Mouse (Mus musculus): ENCODE data around the gene Rgcc. TPM values are rescaled to one million over a fixed set of nuclear protein-coding genes. Genes with fewer than 3 reads are reported as not detected.

Rgcc gene
- polyA plus RNA-seq, 1 experiment from 2014 or later = 44.4 TPM

DNA sequence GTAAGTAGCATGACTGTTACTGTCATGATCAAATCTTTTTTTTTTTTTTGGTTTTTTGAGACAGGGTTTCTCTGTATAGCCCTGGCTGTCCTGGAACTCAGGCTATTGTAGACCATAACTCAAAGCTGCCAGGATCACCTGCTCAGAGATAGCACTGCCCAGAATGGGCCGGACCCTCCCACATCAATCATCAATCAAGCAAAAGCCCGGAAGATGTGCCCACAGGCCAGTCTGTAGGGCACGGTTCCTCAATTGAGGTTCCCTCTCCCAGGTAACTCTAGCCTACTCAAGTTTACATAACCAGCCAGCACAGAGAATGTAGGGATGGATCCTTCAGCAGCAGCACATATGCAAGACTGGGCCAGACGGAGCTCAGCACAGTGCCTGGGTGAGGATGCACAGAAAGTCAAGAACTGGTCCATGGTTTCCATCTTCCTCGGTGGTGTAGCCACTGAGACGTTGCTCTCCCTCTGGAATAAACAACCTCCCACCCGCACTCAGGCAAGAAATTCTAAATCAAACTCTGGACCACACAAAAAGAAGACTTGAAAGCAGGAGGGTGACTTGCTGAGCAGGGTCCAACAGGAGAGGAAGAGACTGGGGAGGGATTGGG lies 14.1 kb downstream of the Rgcc start:
- Histone ChIP-seq H3K27me3 (replicated peaks) (no peaks in the 10 kb centered on the region), H3K4me1 (replicated peaks) (0 out of 2 replicates have a peak, but pooled peaks cover 3% of the 10 kb centered on the region), H3K9ac (no peak overlapping the region), H3K4me2 (replicated peaks) (no peak overlapping the region), H3K36me3 (no peaks in the 10 kb centered on the region), H3K4me3 (replicated peaks) (no peak overlapping the region), H3K27ac (no peak overlapping the region), H3K9me3 (no peaks in the 10 kb centered on the region)
- 77% methylated on average over 7 of the region's 7 CpGs for WGBS
- no peak for ATAC-seq

GRCm38 (mm10) chr14:79285549-79285948 lies 15.9 kb downstream of the Rgcc start:
- Histone ChIP-seq H3K9me3 (no peaks in the 10 kb centered on the region), H3K27me3 (replicated peaks) (no peaks in the 10 kb centered on the region), H3K27ac (no peak overlapping the region), H3K4me3 (replicated peaks) (no peak overlapping the region), H3K4me2 (replicated peaks) (no peak overlapping the region), H3K36me3 (no peaks in the 10 kb centered on the region), H3K4me1 (replicated peaks) (0 out of 2 replicates have a peak, but pooled peaks cover 3% of the 10 kb centered on the region), H3K9ac (no peak overlapping the region)
- WGBS = 90% methylated on average over 5 of the region's 5 CpGs
- no peak for ATAC-seq

GRCm38 (mm10) chr14:79284616-79285015 lies 16.8 kb downstream of the Rgcc start:
- H3K4me3 ChIP-seq (replicated peaks) = no peak overlapping the region
- WGBS = 85% methylated on average over 4 of the region's 4 CpGs
- no peaks in the 10 kb centered on the region for H3K36me3 ChIP-seq
- H3K4me2 ChIP-seq (replicated peaks) = no peak overlapping the region
- no peak overlapping the region for H3K27ac ChIP-seq
- no peaks in the 10 kb centered on the region for H3K9me3 ChIP-seq
- H3K9ac ChIP-seq = no peak overlapping the region
- H3K27me3 ChIP-seq (replicated peaks) = no peaks in the 10 kb centered on the region
- H3K4me1 ChIP-seq (replicated peaks) = no peaks in the 10 kb centered on the region
- ATAC-seq = no peak

GRCm38 (mm10) chr14:79283952-79284351 lies 17.5 kb downstream of the Rgcc start:
- no peaks in the 10 kb centered on the region for H3K4me1 ChIP-seq (replicated peaks)
- H3K27me3 ChIP-seq (replicated peaks) = no peaks in the 10 kb centered on the region
- no peaks in the 10 kb centered on the region for H3K36me3 ChIP-seq
- no peak overlapping the region for H3K4me2 ChIP-seq (replicated peaks)
- WGBS = 94% methylated on average over 7 of the region's 7 CpGs
- no peak overlapping the region for H3K4me3 ChIP-seq (replicated peaks)
- ATAC-seq = no peak
- H3K9ac ChIP-seq = no peak overlapping the region
- H3K9me3 ChIP-seq = no peaks in the 10 kb centered on the region
- no peak overlapping the region for H3K27ac ChIP-seq

GRCm38 (mm10) chr14:79281894-79282553 lies 19.4 kb downstream of the Rgcc start:
- Histone ChIP-seq H3K27me3 (replicated peaks) (no peaks in the 10 kb centered on the region), H3K36me3 (no peaks in the 10 kb centered on the region), H3K4me2 (replicated peaks) (no peak overlapping the region), H3K4me1 (replicated peaks) (no peaks in the 10 kb centered on the region), H3K9ac (no peak overlapping the region), H3K27ac (no peak overlapping the region), H3K9me3 (no peaks in the 10 kb centered on the region), H3K4me3 (replicated peaks) (no peak overlapping the region)
- no peak for ATAC-seq
- WGBS = 88% methylated on average over 9 of the region's 9 CpGs

GRCm38 (mm10) chr14:79280456-79280855 lies 21.0 kb downstream of the Rgcc start:
- 87% methylated on average over 9 of the region's 9 CpGs for WGBS
- H3K27me3 ChIP-seq (replicated peaks) = no peaks in the 10 kb centered on the region
- H3K9ac ChIP-seq = no peak overlapping the region
- H3K4me1 ChIP-seq (replicated peaks) = no peaks in the 10 kb centered on the region
- no peak overlapping the region for H3K4me3 ChIP-seq (replicated peaks)
- no peaks in the 10 kb centered on the region for H3K36me3 ChIP-seq
- no peak overlapping the region for H3K27ac ChIP-seq
- ATAC-seq = no peak
- no peak overlapping the region for H3K4me2 ChIP-seq (replicated peaks)
- no peaks in the 10 kb centered on the region for H3K9me3 ChIP-seq

DNA sequence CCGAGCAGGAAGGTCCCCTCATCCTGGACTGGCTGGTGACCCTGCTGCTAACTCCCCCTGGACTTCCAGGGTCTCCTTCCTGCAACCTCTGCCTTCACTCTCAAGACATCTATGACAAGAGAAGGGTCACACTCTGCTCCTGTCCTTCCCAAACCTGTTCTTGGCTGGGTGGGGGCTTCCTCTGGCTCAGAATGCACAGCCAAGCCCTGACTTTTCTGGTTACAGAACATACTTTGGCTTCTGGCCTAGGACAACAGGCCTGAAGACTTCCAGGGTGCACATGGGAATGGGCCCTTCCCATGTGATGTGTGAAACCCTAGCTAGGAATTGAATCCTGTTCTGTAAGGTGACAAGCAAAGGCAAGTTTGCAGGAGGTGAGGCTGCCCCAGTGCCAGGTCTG lies 22.0 kb downstream of the Rgcc start:
- Histone ChIP-seq H3K27me3 (replicated peaks) (no peaks in the 10 kb centered on the region), H3K4me1 (replicated peaks) (no peaks in the 10 kb centered on the region), H3K9me3 (no peaks in the 10 kb centered on the region), H3K36me3 (no peaks in the 10 kb centered on the region), H3K27ac (no peak overlapping the region), H3K9ac (no peak overlapping the region), H3K4me2 (replicated peaks) (no peak overlapping the region), H3K4me3 (replicated peaks) (no peak overlapping the region)
- WGBS = 76% methylated on average over 1 of the region's 1 CpGs
- ATAC-seq = no peak

DNA sequence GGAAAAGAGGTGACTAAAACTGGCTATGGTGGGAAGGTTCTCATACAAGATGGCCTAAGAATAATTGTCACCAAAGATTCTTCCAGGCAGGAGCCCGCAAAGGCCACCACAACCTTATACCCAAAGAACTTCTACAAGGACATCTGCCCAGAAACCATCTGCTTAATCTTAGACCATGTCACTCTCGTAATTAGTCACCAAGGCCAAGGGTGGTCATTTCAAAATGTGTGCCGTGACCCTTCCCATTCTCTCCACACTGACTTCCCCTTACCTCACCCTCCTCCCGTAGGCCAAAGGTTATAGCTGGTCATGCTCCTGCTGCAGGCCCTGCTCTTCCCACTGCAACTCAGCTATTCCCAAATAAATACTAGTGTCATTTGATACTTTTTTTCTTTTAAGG lies 22.5 kb downstream of the Rgcc start:
- Histone ChIP-seq H3K4me1 (replicated peaks) (no peaks in the 10 kb centered on the region), H3K9ac (no peak overlapping the region), H3K27ac (no peak overlapping the region), H3K27me3 (replicated peaks) (no peaks in the 10 kb centered on the region), H3K4me3 (replicated peaks) (no peak overlapping the region), H3K4me2 (replicated peaks) (no peak overlapping the region), H3K36me3 (no peaks in the 10 kb centered on the region), H3K9me3 (no peaks in the 10 kb centered on the region)
- 85% methylated on average over 4 of the region's 4 CpGs for WGBS
- no peak for ATAC-seq

- Histone ChIP-seq H3K27ac (no peak overlapping the region), H3K27me3 (replicated peaks) (no peaks in the 10 kb centered on the region), H3K4me3 (replicated peaks) (no peak overlapping the region), H3K36me3 (no peaks in the 10 kb centered on the region), H3K4me2 (replicated peaks) (no peak overlapping the region), H3K9ac (no peak overlapping the region), H3K4me1 (replicated peaks) (no peaks in the 10 kb centered on the region), H3K9me3 (no peaks in the 10 kb centered on the region)
- WGBS = 64% methylated on average over 7 of the region's 7 CpGs
- ATAC-seq = no peak
Observed at GRCm38 (mm10) chr14:79277922-79278321, 23.5 kb downstream of the Rgcc start.

DNA sequence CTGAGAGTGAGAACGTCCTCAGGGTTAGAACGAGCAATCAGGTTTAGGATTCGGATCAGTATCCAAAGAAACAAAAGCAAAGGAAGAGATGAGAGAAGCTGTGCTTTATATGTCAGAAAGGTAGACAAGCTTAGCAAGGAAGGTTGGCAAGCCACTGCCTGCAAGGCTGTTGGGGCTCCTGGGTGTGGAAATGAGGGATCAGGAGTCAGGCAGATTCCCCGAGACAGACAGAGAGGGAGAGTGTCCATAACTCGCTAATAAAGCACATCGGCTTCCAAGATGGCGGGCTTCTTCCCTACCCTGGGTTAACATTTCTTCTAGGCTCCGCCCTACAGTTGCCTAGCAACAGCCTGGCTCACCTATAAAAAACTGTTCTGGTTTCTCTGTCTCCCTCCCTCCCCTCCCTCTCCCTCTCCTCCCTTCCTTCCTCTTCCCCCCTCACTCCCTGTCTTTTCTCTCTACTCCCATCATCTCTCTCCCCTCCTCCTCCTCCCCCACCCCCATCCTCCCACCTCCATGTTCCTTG lies 25.5 kb downstream of the Rgcc start:
- Histone ChIP-seq H3K27me3 (replicated peaks) (no peaks in the 10 kb centered on the region), H3K4me3 (replicated peaks) (no peak overlapping the region), H3K27ac (no peak overlapping the region), H3K9me3 (no peaks in the 10 kb centered on the region), H3K4me2 (replicated peaks) (no peak overlapping the region), H3K4me1 (replicated peaks) (no peaks in the 10 kb centered on the region), H3K9ac (no peak overlapping the region), H3K36me3 (no peaks in the 10 kb centered on the region)
- ATAC-seq = no peak
- WGBS = 89% methylated on average over 8 of the region's 8 CpGs

GRCm38 (mm10) chr14:79275441-79275840 lies 26.0 kb downstream of the Rgcc start:
- Histone ChIP-seq H3K27me3 (replicated peaks) (no peaks in the 10 kb centered on the region), H3K36me3 (no peaks in the 10 kb centered on the region), H3K9ac (no peak overlapping the region), H3K4me1 (replicated peaks) (no peaks in the 10 kb centered on the region), H3K4me3 (replicated peaks) (no peak overlapping the region), H3K9me3 (no peaks in the 10 kb centered on the region), H3K27ac (no peak overlapping the region), H3K4me2 (replicated peaks) (no peak overlapping the region)
- no peak for ATAC-seq
- WGBS = 54% methylated on average over 3 of the region's 3 CpGs

- H3K27ac ChIP-seq = no peak overlapping the region
- H3K36me3 ChIP-seq = no peaks in the 10 kb centered on the region
- no peaks in the 10 kb centered on the region for H3K9me3 ChIP-seq
- 61% methylated on average over 15 of the region's 15 CpGs for WGBS
- ATAC-seq = 0 out of 2 replicates have a peak, but pooled peaks have one; percentile 39
- H3K27me3 ChIP-seq (replicated peaks) = no peaks in the 10 kb centered on the region
- no peak overlapping the region for H3K4me3 ChIP-seq (replicated peaks)
- no peak overlapping the region for H3K4me2 ChIP-seq (replicated peaks)
- no peak overlapping the region for H3K9ac ChIP-seq
- no peaks in the 10 kb centered on the region for H3K4me1 ChIP-seq (replicated peaks)
Observed at GRCm38 (mm10) chr14:79273697-79274477, 27.6 kb downstream of the Rgcc start.

Data from intestine, embryonic 15.5 days (tissue).